Mouse (Mus musculus) liver, embryonic 11.5 days (tissue): Measurements from ENCODE around the gene Cep72. TPM values are rescaled to one million over a fixed set of nuclear protein-coding genes. Genes with fewer than 3 reads are reported as not detected.

ENCODE experiments used
- ATAC-seq: fragments of 200-750 bp; cut with Nextera tagmentation; replicated peaks from 2 replicates; pipeline ENCODE4 v1.8.0; 2017; ENCODE audit warnings: moderate number of reproducible peaks, mild to moderate bottlenecking, moderate TSS enrichment, moderate library complexity; ENCODE audit not compliant: low FRiP score
- DNase-seq: peaks from one replicate; pipeline ENCODE4 v3.0.0-alpha.2; 2017; ENCODE audit warnings: low spot score
- H3K27ac ChIP-seq: fragments of 300-500 bp; sonication (generic); 2 replicates; pipeline ENCODE4 v1.5.1; 2014; ENCODE audit warnings: mild to moderate bottlenecking, low read depth, low read length, control low read depth
- H3K27me3 ChIP-seq: fragments of 300-500 bp; sonication (generic); replicated peaks from 2 replicates; pipeline ENCODE4 v1.6.1; 2014; ENCODE audit warnings: low read length, mixed read lengths; ENCODE audit not compliant: control insufficient read depth, insufficient read depth
- H3K36me3 ChIP-seq: fragments of 300-500 bp; sonication (generic); 2 replicates; pipeline ENCODE4 v1.6.1; 2014; ENCODE audit warnings: mild to moderate bottlenecking, low read length, moderate library complexity, mixed read lengths; ENCODE audit not compliant: control insufficient read depth, insufficient read depth
- H3K4me1 ChIP-seq: fragments of 300-500 bp; sonication (generic); replicated peaks from 2 replicates; pipeline ENCODE4 v1.6.1; 2014; ENCODE audit warnings: low read length, mixed read lengths; ENCODE audit not compliant: control insufficient read depth, insufficient read depth
- H3K4me2 ChIP-seq: fragments of 300-500 bp; sonication (generic); 2 replicates; pipeline ENCODE4 v1.6.1; 2014; ENCODE audit warnings: mild to moderate bottlenecking, control low read depth, moderate library complexity
- H3K4me3 ChIP-seq: fragments of 300-500 bp; sonication (generic); 2 replicates; pipeline ENCODE4 v1.5.1; 2014; ENCODE audit warnings: low read depth, low read length, control low read depth
- H3K9ac ChIP-seq: fragments of 300-500 bp; sonication (generic); 2 replicates; pipeline ENCODE4 v1.6.1; 2014; ENCODE audit warnings: low read depth, low read length, control low read depth
- H3K9me3 ChIP-seq: fragments of 300-500 bp; sonication (generic); 2 replicates; pipeline ENCODE4 v1.6.1; 2016; ENCODE audit warnings: low read length, inconsistent platforms, mixed read lengths; ENCODE audit not compliant: control insufficient read depth
- WGBS: fragments of 180-500 bp; shearing (Covaris S2); extraction: QIAGEN DNeasy Blood & Tissue Kit; methylation state at CpG from one replicate; pipeline ENCODE4 v1.1.7; 2014; 5-methylcytosine and 5-hydroxymethylcytosine counted together
- polyA plus RNA-seq: library from polyadenylated mRNA; unstranded; fragments of >200 nt; fragmentation: Nextera tagmentation; extraction: Ambion mirVana; gene quantifications from 2 replicates; pipeline ENCODE4 v1.2.1, GENCODE M21; 2014

Cep72 gene
- polyA plus RNA-seq, 1 experiment from 2014 or later: 17.6 TPM

DNA sequence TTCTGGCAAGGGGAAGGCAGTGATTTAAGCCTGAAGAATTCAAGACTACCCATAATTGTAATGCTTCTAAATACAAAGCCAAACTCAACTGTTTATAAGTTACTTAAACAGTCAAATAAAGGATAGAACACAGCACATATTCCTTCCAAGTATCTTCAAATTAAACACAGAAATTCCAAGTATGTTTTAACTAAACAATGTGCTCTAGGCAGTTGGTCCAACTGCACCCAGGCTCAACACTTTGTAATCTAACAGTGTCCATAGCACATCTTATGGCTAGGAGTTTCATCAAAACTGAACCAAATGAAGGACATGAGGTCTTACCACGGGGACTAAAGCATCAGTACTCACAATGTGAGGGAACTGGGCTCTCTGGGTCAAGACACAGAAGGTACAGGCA lies 5.9 kb downstream of the Cep72 start:
- DNase-seq (no peak), ATAC-seq (no peak)
- Histone ChIP-seq H3K36me3 (peaks cover 5% of the 10 kb centered on the region; the same call in 1 of the 2 replicates), H3K27me3 (no peaks in the 10 kb centered on the region), H3K9ac (no peak overlapping the region), H3K4me3 (no peak overlapping the region), H3K27ac (no peak overlapping the region), H3K4me2 (no peak overlapping the region), H3K4me1 (peaks cover 3% of the 10 kb centered on the region; the same call in 1 of the 2 replicates), H3K9me3 (no peaks in the 10 kb centered on the region)
- WGBS: 80% methylated on average over 1 of the region's 1 CpGs

DNA sequence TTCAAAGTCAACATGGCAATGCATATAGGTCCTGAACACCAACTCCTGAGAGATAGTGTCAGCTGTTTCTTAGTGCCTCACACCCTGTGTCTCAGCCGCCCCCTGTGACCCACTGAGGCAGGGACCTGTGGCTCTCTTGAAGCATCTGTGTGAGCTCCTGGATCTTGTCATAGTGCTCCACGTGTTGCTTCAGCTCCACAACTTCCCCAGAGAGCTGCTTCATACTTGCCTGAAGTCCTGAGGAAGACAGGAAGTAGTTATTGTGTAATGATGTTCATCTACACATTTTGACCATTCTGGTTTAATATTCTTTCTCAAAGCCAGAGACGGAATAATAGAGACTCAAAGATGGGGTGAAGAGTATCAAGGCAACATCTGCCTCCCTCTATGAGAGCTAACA lies 22.2 kb downstream of the Cep72 start:
- H3K4me3 ChIP-seq: no peak overlapping the region
- H3K4me1 ChIP-seq: no peaks in the 10 kb centered on the region
- ATAC-seq (no peak), DNase-seq (no peak)
- no peak overlapping the region for H3K4me2 ChIP-seq
- H3K36me3 ChIP-seq: peaks cover 6% of the 10 kb centered on the region; the same call in 1 of the 2 replicates
- no peaks in the 10 kb centered on the region for H3K27me3 ChIP-seq
- WGBS: 73% methylated on average over 3 of the region's 3 CpGs
- H3K27ac ChIP-seq: no peak overlapping the region
- no peaks in the 10 kb centered on the region for H3K9me3 ChIP-seq
- no peak overlapping the region for H3K9ac ChIP-seq

DNA sequence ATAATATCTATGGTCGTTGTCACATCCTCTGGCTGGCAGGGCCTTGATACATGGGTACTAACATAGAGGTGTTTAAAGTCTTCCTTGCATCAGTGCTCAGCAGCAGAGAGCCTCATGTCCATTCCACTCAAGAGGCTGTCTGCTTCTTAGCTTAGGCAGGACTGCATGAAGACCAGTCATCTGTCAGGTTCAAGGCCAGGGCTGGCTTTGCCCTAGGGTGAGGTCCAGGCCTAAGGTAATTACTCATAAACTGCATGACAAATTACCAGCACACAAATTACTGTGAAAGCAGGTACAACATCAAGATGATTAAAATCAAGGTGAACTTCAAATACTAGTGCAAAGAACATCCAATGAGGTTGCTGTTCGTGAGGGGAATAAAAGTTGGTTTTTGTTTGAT lies 26.3 kb downstream of the Cep72 start:
- DNase-seq (no peak), ATAC-seq (no peak)
- Histone ChIP-seq H3K9me3 (no peaks in the 10 kb centered on the region), H3K4me1 (no peaks in the 10 kb centered on the region), H3K4me3 (no peak overlapping the region), H3K4me2 (no peak overlapping the region), H3K27ac (no peak overlapping the region), H3K9ac (no peak overlapping the region), H3K27me3 (no peaks in the 10 kb centered on the region), H3K36me3 (0 out of 2 replicates have a peak, but pooled peaks cover 3% of the 10 kb centered on the region)
- WGBS: 93% methylated on average over 2 of the region's 2 CpGs

DNA sequence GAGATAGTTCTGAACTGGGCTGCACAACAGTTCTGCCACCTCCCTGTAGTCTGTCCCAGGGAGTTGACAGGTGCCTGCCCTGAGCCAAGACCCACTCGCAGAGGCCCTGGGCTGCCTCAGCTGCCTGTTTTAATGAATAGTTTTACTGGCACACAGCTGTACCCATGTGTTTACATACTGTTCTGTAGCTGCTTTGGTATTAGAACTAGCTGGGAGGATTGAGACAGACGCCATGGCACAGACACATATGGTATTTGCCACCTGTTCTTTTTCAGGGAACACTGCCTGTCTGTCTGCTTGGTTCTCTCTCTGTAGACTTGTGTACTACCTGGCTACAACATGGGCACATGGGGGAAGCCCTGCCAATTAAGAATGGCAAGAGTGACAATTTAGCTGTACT lies 27.3 kb downstream of the Cep72 start:
- H3K9me3 ChIP-seq: no peaks in the 10 kb centered on the region
- H3K36me3 ChIP-seq: 0 out of 2 replicates have a peak, but pooled peaks cover 2% of the 10 kb centered on the region
- no peak overlapping the region for H3K4me3 ChIP-seq
- no peak overlapping the region for H3K4me2 ChIP-seq
- H3K27me3 ChIP-seq: no peaks in the 10 kb centered on the region
- no peak overlapping the region for H3K9ac ChIP-seq
- DNase-seq: no peak
- no peaks in the 10 kb centered on the region for H3K4me1 ChIP-seq
- H3K27ac ChIP-seq: no peak overlapping the region
- ATAC-seq: no peak
- WGBS: 83% methylated on average over 2 of the region's 2 CpGs

DNA sequence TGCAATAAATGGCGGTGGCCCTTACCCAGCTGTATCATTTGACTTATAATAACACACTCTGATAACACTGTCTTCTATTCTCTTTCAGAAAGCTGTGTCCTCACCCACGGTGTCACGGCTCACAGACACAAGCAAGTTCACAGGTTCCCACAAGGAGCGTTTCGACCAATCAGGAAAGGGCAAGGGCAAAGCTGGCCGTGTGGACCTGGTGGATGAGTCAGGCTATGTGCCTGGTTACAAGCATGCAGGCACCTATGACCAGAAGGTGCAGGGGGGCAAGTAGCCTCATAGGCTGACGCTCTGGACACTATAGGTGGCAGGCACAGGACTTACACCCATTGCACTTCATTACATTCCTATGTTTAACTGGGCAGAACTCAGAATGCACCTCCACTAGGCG lies 31.0 kb downstream of the Cep72 start:
- Histone ChIP-seq H3K9ac (no peak overlapping the region), H3K4me1 (no peaks in the 10 kb centered on the region), H3K27me3 (no peaks in the 10 kb centered on the region), H3K4me3 (no peak overlapping the region), H3K9me3 (no peaks in the 10 kb centered on the region), H3K4me2 (no peak overlapping the region), H3K36me3 (no peaks in the 10 kb centered on the region), H3K27ac (no peak overlapping the region)
- DNase-seq: no peak
- WGBS: 80% methylated on average over 8 of the region's 8 CpGs
- ATAC-seq: no peak

DNA sequence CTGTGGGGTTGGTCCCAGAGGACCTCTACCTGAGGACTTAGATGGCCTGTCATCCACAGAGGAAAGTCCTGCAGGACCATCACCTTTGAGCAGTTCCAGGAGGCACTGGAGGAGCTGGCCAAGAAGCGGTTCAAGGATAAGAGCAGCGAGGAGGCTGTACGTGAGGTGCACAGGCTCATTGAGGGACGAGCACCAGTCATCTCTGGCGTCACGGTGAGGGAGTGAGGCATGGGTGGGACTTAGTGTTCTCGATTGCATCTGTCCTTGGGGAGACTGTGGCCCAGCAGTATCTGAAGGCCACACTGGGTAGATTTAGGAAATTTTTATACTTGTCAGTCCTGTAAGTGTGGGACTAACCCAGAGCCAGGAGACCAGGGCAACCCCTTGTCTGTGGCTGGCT lies 31.4 kb downstream of the Cep72 start:
- no peaks in the 10 kb centered on the region for H3K36me3 ChIP-seq
- DNase-seq (no peak), ATAC-seq (no peak)
- H3K4me1 ChIP-seq: no peaks in the 10 kb centered on the region
- WGBS: 87% methylated on average over 7 of the region's 7 CpGs
- H3K9me3 ChIP-seq: no peaks in the 10 kb centered on the region
- no peak overlapping the region for H3K4me3 ChIP-seq
- H3K4me2 ChIP-seq: no peak overlapping the region
- no peaks in the 10 kb centered on the region for H3K27me3 ChIP-seq
- H3K9ac ChIP-seq: no peak overlapping the region
- no peak overlapping the region for H3K27ac ChIP-seq

DNA sequence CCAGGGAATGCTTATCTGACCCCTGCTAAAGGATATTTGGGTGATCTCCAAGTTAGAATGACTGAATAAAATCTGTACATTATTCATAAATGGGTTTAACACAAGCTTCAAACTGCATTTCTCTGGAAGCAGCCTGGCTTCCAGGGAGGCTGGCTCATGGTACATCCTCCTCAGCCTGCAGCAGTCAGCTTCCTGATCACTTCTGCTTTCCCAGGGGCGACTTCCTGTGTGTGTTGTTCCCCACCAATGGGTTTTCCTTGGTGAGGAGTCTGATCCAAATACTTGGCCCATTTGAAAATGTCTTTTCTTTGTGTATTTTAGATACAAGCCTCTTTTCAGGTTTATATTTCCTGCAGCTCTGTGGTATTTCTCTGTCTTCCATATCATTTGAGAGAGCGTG lies 33.1 kb downstream of the Cep72 start:
- no peaks in the 10 kb centered on the region for H3K36me3 ChIP-seq
- no peak for DNase-seq
- H3K9me3 ChIP-seq: no peaks in the 10 kb centered on the region
- 52% methylated on average over 2 of the region's 2 CpGs for WGBS
- no peak overlapping the region for H3K4me3 ChIP-seq
- no peak for ATAC-seq
- H3K9ac ChIP-seq: no peak overlapping the region
- H3K27ac ChIP-seq: no peak overlapping the region
- H3K4me1 ChIP-seq: no peaks in the 10 kb centered on the region
- no peak overlapping the region for H3K4me2 ChIP-seq
- no peaks in the 10 kb centered on the region for H3K27me3 ChIP-seq

DNA sequence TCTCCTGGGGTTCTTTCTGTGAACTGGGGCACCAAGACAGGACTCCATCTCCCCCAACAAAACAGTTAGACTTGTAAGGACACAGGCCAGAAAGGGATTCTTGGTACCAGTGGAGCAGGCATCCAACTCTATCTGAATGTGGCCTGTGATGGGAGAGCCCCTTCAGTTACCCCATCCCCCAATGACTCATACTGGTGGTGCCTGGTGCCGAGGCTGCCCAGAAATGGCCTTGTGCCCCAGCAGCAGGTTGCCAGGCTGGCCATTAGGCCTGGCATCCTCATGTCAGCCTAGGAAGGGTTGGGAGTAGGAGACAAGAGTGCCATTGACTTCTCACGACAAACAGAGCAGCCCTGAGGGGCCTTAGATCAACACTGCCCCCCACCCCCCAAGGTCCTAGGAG lies 34.0 kb downstream of the Cep72 start:
- Histone ChIP-seq H3K4me3 (no peak overlapping the region), H3K27ac (no peak overlapping the region), H3K9me3 (no peaks in the 10 kb centered on the region), H3K9ac (no peak overlapping the region), H3K27me3 (no peaks in the 10 kb centered on the region), H3K4me2 (no peak overlapping the region), H3K36me3 (no peaks in the 10 kb centered on the region), H3K4me1 (no peaks in the 10 kb centered on the region)
- 73% methylated on average over 2 of the region's 2 CpGs for WGBS
- ATAC-seq: no peak
- DNase-seq: no peak

DNA sequence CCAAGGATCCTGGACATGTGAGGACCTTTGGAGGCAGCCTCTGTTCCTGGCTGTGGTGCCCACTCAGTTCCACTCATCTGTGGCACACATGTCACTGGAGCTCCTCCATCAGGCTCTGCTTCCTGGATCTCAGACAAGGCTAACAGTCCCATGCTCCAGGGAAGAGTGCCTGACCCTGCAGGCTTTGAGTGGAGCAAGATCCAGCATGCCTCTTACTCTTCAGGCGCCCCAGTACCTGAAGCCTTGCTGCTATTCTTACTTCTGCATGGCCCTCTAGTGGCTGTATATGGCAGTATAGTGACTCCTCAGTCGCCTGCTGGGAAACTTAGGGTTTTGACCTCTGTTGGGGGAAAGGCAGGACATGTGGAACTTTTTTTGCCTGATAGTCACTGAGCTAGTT lies 35.9 kb downstream of the Cep72 start:
- Histone ChIP-seq H3K27ac (no peak overlapping the region), H3K4me1 (no peaks in the 10 kb centered on the region), H3K9ac (no peak overlapping the region), H3K4me3 (no peak overlapping the region), H3K27me3 (no peaks in the 10 kb centered on the region), H3K4me2 (no peak overlapping the region), H3K36me3 (no peaks in the 10 kb centered on the region), H3K9me3 (no peaks in the 10 kb centered on the region)
- ATAC-seq: no peak; the same call in 1 of the 2 replicates
- WGBS: 25% methylated on average over 2 of the region's 2 CpGs
- DNase-seq: no peak
